Mouse (Mus musculus) heart, embryonic 10.5 days (tissue): Measurements from ENCODE around the gene Mdh1. TPM values are rescaled to one million over a fixed set of nuclear protein-coding genes. Genes with fewer than 3 reads are reported as not detected.
A peak's percentile ranks its signal among the peaks of the same experiment; 100 is the strongest.

ENCODE experiments used
- DNase-seq: peaks from one replicate; pipeline ENCODE4 v3.0.0-alpha.2; 2017; ENCODE audit warnings: low spot score
- H3K27ac ChIP-seq: fragments of 300-500 bp; sonication (generic); 2 replicates; pipeline ENCODE4 v1.5.1; 2016; ENCODE audit warnings: mild to moderate bottlenecking
- H3K27me3 ChIP-seq: fragments of 300-500 bp; sonication (generic); 2 replicates; pipeline ENCODE4 v1.6.1; 2016; ENCODE audit warnings: mild to moderate bottlenecking; ENCODE audit not compliant: poor library complexity, insufficient read depth, severe bottlenecking
- H3K36me3 ChIP-seq: fragments of 300-500 bp; sonication (generic); 2 replicates; pipeline ENCODE4 v1.6.1; 2016; ENCODE audit warnings: mild to moderate bottlenecking, moderate library complexity
- H3K4me1 ChIP-seq: fragments of 300-500 bp; sonication (generic); 2 replicates; pipeline ENCODE4 v1.6.1; 2016; ENCODE audit warnings: mild to moderate bottlenecking
- H3K4me3 ChIP-seq: fragments of 300-500 bp; sonication (generic); 2 replicates; pipeline ENCODE4 v1.5.1; 2016; ENCODE audit warnings: mild to moderate bottlenecking, moderate library complexity
- H3K9me3 ChIP-seq: fragments of 300-500 bp; sonication (generic); 2 replicates; pipeline ENCODE4 v1.6.1; 2016; ENCODE audit warnings: mild to moderate bottlenecking, moderate library complexity
- WGBS: fragments of 180-500 bp; shearing (Covaris S2); methylation state at CpG from one replicate; pipeline ENCODE4 v1.1.7; 2016; 5-methylcytosine and 5-hydroxymethylcytosine counted together
- polyA plus RNA-seq: library from polyadenylated mRNA; unstranded; fragments of >200 nt; fragmentation: Nextera tagmentation; extraction: Ambion mirVana; gene quantifications from 2 replicates; pipeline ENCODE4 v1.2.1, GENCODE M21; 2016

Gene Mdh1
- 800 and 1,183 TPM in 2 replicates for polyA plus RNA-seq

DNA sequence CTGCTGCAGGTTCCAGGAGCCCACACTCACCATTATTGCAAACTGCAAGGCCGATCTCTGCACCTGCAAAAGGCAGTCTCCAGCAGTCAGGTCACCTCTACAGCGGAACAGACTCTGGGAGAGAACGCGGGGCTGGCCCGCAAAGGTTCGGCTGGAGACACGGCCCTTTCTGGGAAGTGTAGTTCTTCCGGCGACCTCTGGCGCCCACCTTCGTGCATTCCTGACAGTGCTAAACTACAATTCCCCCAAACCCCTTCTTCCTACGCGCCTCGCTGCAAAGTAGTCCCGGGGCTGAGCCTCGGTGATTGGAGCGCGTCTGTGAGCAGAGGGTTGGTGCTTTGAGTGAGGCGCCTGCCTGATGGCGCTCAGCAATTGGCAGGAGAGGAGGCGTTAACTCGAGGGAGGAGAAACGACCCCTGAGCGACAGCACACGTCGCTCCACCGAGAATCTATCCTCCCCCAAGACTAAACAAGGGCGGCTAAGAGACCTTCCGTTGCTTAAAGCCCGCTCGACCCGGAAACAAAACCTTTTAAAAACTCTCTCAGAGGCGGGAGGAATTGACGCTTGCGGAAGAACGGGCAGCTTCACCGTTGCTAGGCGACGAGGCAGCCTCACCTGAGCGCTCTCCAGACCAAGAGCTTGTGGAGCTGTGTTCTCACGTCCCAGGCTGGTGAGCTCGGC is at the start of gene Mdh1, which contains the start of gene Wdpcp:
Gene Mdh1 (minus strand): TSS at position 668 of the 682 bp plus-strand sequence.
Gene Wdpcp (plus strand): TSS at position 536 of the 682 bp plus-strand sequence.
- peak within 1 kb of the TSS; percentile 93 for H3K27ac ChIP-seq
- H3K36me3 ChIP-seq = peaks cover 7% of the 10 kb centered on the region; the same call in 1 of the 2 replicates
- peak; percentile 99 for DNase-seq
- 0 out of 2 replicates have a peak, but pooled peaks cover 12% of the 10 kb centered on the region for H3K4me1 ChIP-seq
- WGBS = under 1% methylated on average over 42 of the region's 42 CpGs
- H3K4me3 ChIP-seq = peak within 1 kb of the TSS; percentile 84
- H3K9me3 ChIP-seq = no peaks in the 10 kb centered on the region
- H3K27me3 ChIP-seq = no peaks in the 10 kb centered on the region

GRCm38 (mm10) chr11:21615915-21616314 is 43.7 kb upstream of the Mdh1 start:
- H3K27me3 ChIP-seq = no peaks in the 10 kb centered on the region
- H3K27ac ChIP-seq = no peak overlapping the region
- no peaks in the 10 kb centered on the region for H3K4me1 ChIP-seq
- no peak for DNase-seq
- H3K4me3 ChIP-seq = no peak overlapping the region
- no peaks in the 10 kb centered on the region for H3K9me3 ChIP-seq
- H3K36me3 ChIP-seq = no peaks in the 10 kb centered on the region

GRCm38 (mm10) chr11:21602497-21602896 is 30.3 kb upstream of the Mdh1 start:
- H3K27me3 ChIP-seq = no peaks in the 10 kb centered on the region
- DNase-seq = no peak
- 76% methylated on average over 5 of the region's 5 CpGs for WGBS

DNA sequence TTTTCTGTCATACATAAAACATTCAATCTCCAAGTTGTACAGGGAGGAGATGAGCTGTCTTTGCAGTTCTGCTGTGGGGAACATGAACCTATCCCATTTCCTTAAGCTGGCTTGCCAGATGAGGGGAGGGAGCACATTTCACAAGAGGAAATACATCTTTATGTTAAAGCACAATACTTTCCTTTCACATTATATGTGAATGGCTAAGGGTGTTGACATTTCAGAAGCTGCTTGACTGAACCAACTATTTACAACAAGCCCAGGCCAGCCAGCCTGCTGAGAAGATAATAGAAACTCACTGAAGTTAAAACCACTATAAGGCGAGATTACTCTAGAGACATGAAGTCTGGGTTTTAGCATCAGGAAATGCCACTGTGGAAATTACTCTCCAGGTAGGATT is 11.1 kb upstream of the Mdh1 start:
- Histone ChIP-seq H3K36me3 (no peaks in the 10 kb centered on the region), H3K9me3 (no peaks in the 10 kb centered on the region), H3K27ac (no peak overlapping the region), H3K4me3 (no peak overlapping the region), H3K4me1 (0 out of 2 replicates have a peak, but pooled peaks cover 3% of the 10 kb centered on the region), H3K27me3 (no peaks in the 10 kb centered on the region)
- 41% methylated on average over 1 of the region's 1 CpGs for WGBS
- no peak for DNase-seq

More at GRCm38 (mm10) chr11:21602497-21602896, 30.3 kb upstream of the Mdh1 start:
- no peaks in the 10 kb centered on the region for H3K4me1 ChIP-seq
- no peak overlapping the region for H3K4me3 ChIP-seq
- no peaks in the 10 kb centered on the region for H3K36me3 ChIP-seq
- H3K27ac ChIP-seq = no peak overlapping the region
- no peaks in the 10 kb centered on the region for H3K9me3 ChIP-seq

DNA sequence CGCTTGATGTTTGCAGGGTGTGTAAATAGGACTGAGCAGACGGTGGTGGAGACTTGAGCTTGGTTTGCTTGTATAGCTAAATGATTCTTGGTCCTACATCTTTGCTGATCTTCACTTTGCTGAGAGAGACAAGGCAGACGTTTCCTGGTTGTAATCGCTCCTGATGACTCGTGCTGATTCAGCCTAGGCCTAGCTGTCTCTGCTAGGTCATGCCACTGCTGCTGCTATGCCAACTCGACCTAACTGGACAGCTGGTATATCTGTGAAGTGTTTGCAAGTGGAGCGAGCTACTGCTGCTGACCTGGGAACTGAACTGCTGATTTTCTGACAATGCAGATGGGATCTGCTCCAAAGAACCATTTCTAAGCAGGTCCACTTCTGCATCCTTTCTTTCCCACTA is 9.3 kb upstream of the Mdh1 start:
- H3K27ac ChIP-seq = no peak overlapping the region
- H3K36me3 ChIP-seq = no peaks in the 10 kb centered on the region
- H3K4me3 ChIP-seq = no peak overlapping the region
- 0 out of 2 replicates have a peak, but pooled peaks cover 3% of the 10 kb centered on the region for H3K4me1 ChIP-seq
- no peak for DNase-seq
- WGBS = 61% methylated on average over 7 of the region's 7 CpGs
- no peaks in the 10 kb centered on the region for H3K27me3 ChIP-seq
- no peaks in the 10 kb centered on the region for H3K9me3 ChIP-seq

DNA sequence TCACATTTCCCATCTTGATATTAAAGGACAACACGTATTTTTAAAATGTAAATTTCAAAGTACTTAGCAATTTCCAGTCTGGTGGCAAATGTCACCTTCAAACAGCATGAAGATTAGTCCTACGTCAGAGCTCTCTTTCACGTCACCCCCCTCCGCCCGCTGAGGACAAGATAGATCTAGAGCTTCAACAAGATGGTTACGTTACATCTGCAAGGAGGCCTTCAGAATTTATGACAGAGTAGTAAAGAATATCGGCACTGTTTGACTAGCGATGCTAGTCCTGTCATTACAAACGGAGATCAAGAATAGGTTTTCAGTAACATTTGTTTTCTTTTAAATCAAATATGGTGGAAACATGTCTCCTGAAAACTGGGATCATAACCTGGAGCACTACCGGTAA is 1.2 kb downstream of the Mdh1 start:
- 9% methylated on average over 10 of the region's 10 CpGs for WGBS
- DNase-seq = no peak

DNA sequence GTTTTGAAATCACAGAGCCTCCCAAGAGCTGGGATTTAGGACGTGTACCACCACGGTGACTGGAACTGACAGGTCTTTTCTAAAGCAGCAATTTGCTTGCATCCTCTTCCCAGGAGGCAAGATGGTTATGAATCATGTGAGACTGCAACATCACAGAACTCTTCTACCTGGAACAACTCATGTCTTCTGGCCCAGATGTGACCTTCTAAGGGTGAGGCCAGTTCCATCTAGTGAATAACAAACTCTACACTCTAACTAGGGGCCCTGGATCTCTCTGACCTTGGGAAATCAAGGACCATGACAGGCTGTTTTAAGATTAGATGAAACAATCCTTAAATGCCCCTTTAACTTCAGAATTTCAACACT is 2.1 kb downstream of the Mdh1 start:
- Histone ChIP-seq H3K36me3 (peaks cover 24% of the 10 kb centered on the region), H3K9me3 (no peaks in the 10 kb centered on the region), H3K27ac (peak overlapping the region; percentile 93), H3K4me3 (peak overlapping the region; percentile 84), H3K27me3 (no peaks in the 10 kb centered on the region), H3K4me1 (0 out of 2 replicates have a peak, but pooled peaks cover 12% of the 10 kb centered on the region)
- WGBS = 52% methylated on average over 2 of the region's 2 CpGs
- DNase-seq = no peak

More for the DNA sequence above, 1.2 kb downstream of the Mdh1 start:
- H3K4me1 ChIP-seq = 0 out of 2 replicates have a peak, but pooled peaks cover 12% of the 10 kb centered on the region
- peak overlapping the region; percentile 84 for H3K4me3 ChIP-seq
- H3K27ac ChIP-seq = peak overlapping the region; percentile 93
- H3K9me3 ChIP-seq = no peaks in the 10 kb centered on the region
- peaks cover 15% of the 10 kb centered on the region for H3K36me3 ChIP-seq
- H3K27me3 ChIP-seq = no peaks in the 10 kb centered on the region

GRCm38 (mm10) chr11:21569456-21570108 is 2.6 kb downstream of the Mdh1 start:
- peak overlapping the region; percentile 93 for H3K27ac ChIP-seq
- H3K4me3 ChIP-seq = peak overlapping the region; percentile 84
- H3K9me3 ChIP-seq = no peaks in the 10 kb centered on the region
- no peaks in the 10 kb centered on the region for H3K27me3 ChIP-seq
- H3K4me1 ChIP-seq = 0 out of 2 replicates have a peak, but pooled peaks cover 12% of the 10 kb centered on the region
- peaks cover 29% of the 10 kb centered on the region for H3K36me3 ChIP-seq
- 48% methylated on average over 3 of the region's 3 CpGs for WGBS
- DNase-seq = peak; percentile 77

- H3K9me3 ChIP-seq = no peaks in the 10 kb centered on the region
- H3K27ac ChIP-seq = peak overlapping the region; percentile 67
- 0 out of 2 replicates have a peak, but pooled peaks cover 12% of the 10 kb centered on the region for H3K4me1 ChIP-seq
- H3K27me3 ChIP-seq = no peaks in the 10 kb centered on the region
- peak overlapping the region; percentile 43 for H3K4me3 ChIP-seq
- peaks cover 31% of the 10 kb centered on the region for H3K36me3 ChIP-seq
- DNase-seq = no peak
- WGBS = 48% methylated on average over 5 of the region's 5 CpGs
Observed at GRCm38 (mm10) chr11:21569002-21569401, 3.2 kb downstream of the Mdh1 start.

- Histone ChIP-seq H3K4me3 (no peak overlapping the region), H3K27ac (no peak overlapping the region), H3K4me1 (0 out of 2 replicates have a peak, but pooled peaks cover 12% of the 10 kb centered on the region), H3K9me3 (no peaks in the 10 kb centered on the region), H3K36me3 (peaks cover 36% of the 10 kb centered on the region), H3K27me3 (no peaks in the 10 kb centered on the region)
- DNase-seq = no peak
- 87% methylated on average over 1 of the region's 1 CpGs for WGBS
Observed at GRCm38 (mm10) chr11:21567733-21568132, 4.4 kb downstream of the Mdh1 start.

- H3K36me3 ChIP-seq = peaks cover 42% of the 10 kb centered on the region
- H3K9me3 ChIP-seq = no peaks in the 10 kb centered on the region
- H3K27me3 ChIP-seq = no peaks in the 10 kb centered on the region
- DNase-seq = no peak
- H3K27ac ChIP-seq = no peak overlapping the region
- H3K4me1 ChIP-seq = 0 out of 2 replicates have a peak, but pooled peaks cover 12% of the 10 kb centered on the region
- 90% methylated on average over 6 of the region's 6 CpGs for WGBS
- H3K4me3 ChIP-seq = no peak overlapping the region
Observed at GRCm38 (mm10) chr11:21566934-21567333, 5.2 kb downstream of the Mdh1 start.

DNA sequence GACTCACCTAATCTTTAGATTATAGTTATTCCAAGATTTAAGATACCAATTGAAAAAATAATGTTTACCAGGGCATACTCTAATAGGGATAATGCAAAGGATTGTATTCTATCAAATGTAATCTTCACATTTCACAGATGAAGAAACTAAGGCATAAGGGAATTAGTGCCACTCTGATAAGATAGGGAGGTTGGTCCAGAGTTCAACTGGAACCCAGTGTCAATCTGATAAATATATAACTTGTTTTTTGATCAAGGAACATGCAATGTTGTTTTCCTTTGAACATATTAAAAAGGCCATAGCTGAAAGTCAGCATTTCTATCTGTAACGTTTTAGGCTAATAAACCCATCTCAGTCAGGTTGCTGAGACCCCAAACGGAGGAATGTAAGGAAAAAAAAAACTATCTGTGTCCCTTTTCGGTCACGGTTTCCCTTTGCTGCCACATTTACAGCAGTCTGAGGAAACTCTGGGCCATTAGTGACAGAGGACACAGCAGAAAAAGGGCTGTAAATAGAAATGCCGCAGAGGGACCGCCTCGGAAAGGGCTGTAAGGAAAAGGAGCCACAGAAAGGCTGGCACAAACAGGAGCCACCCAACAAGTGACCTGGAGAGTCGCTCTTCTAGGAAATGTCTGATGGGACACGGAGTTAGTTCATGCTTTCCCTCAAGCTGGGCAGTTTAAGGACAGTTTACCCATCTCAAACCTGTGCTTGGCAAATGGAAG is 7.3 kb downstream of the Mdh1 start:
- DNase-seq = no peak
- no peaks in the 10 kb centered on the region for H3K27me3 ChIP-seq
- 86% methylated on average over 9 of the region's 9 CpGs for WGBS
- peaks cover 63% of the 10 kb centered on the region for H3K36me3 ChIP-seq
- H3K4me3 ChIP-seq = no peak overlapping the region
- H3K27ac ChIP-seq = no peak overlapping the region
- 0 out of 2 replicates have a peak, but pooled peaks cover 7% of the 10 kb centered on the region for H3K4me1 ChIP-seq
- no peaks in the 10 kb centered on the region for H3K9me3 ChIP-seq
